Mouse (Mus musculus) stomach, postnatal 0 days (tissue): ENCODE results near the gene Ube3c.

Source experiments
- CTCF ChIP-seq: IDR thresholded peaks from 2 replicates; pipeline ENCODE4 v1.5.1; 2016; ENCODE audit warnings: antibody characterized with exemption, low read depth, mild to moderate bottlenecking, moderate library complexity
- EP300 ChIP-seq: optimal IDR thresholded peaks from 2 replicates; pipeline ENCODE3; 2016; ENCODE audit warnings: antibody characterized with exemption

- TF ChIP-seq CTCF: no peak
- no peak for TF ChIP-seq EP300
Observed at GRCm38 (mm10) chr5:29560667-29561066, 8.4 kb upstream of the Ube3c start.
